Mouse (Mus musculus) midbrain, embryonic 16.5 days (tissue): ENCODE measurements around the gene Sept7. TPM values are rescaled to one million over a fixed set of nuclear protein-coding genes. Genes with fewer than 3 reads are reported as not detected.

Experiments used
- ATAC-seq: fragments of 200-750 bp; cut with Nextera tagmentation; 2 replicates; pipeline ENCODE4 v1.8.0; 2017; ENCODE audit warnings: moderate TSS enrichment
- H3K27ac ChIP-seq: fragments of 300-500 bp; sonication (generic); 2 replicates; pipeline ENCODE4 v1.5.1; 2014; ENCODE audit warnings: mild to moderate bottlenecking, low read length, mixed read lengths
- H3K27me3 ChIP-seq: fragments of 300-500 bp; sonication (generic); 2 replicates; pipeline ENCODE4 v1.6.1; 2014; ENCODE audit warnings: low read depth, low read length, mixed read lengths; ENCODE audit not compliant: control insufficient read depth, insufficient read depth
- H3K36me3 ChIP-seq: fragments of 300-500 bp; sonication (generic); 2 replicates; pipeline ENCODE4 v1.6.1; 2014; ENCODE audit warnings: mild to moderate bottlenecking, low read length, moderate library complexity, mixed read lengths; ENCODE audit not compliant: control insufficient read depth, insufficient read depth
- H3K4me1 ChIP-seq: fragments of 300-500 bp; sonication (generic); 2 replicates; pipeline ENCODE4 v1.6.1; 2014; ENCODE audit warnings: mild to moderate bottlenecking, low read length, mixed read lengths; ENCODE audit not compliant: control insufficient read depth, insufficient read depth
- H3K4me2 ChIP-seq: fragments of 300-500 bp; sonication (generic); 2 replicates; pipeline ENCODE4 v1.6.1; 2014; ENCODE audit warnings: mild to moderate bottlenecking, low read length, mixed read lengths
- H3K4me3 ChIP-seq: fragments of 300-500 bp; sonication (generic); 2 replicates; pipeline ENCODE4 v1.5.1; 2014; ENCODE audit warnings: low read depth, mild to moderate bottlenecking, low read length, moderate library complexity, mixed read lengths
- H3K9ac ChIP-seq: fragments of 300-500 bp; sonication (generic); 2 replicates; pipeline ENCODE4 v1.6.1; 2014; ENCODE audit warnings: low read depth, low read length, mixed read lengths
- H3K9me3 ChIP-seq: fragments of 300-500 bp; sonication (generic); replicated peaks from 2 replicates; pipeline ENCODE4 v1.6.1; 2014; ENCODE audit warnings: mild to moderate bottlenecking, low read length, mixed read lengths; ENCODE audit not compliant: control insufficient read depth, poor library complexity, severe bottlenecking
- WGBS: fragments of 180-500 bp; shearing (Covaris S2); extraction: QIAGEN DNeasy Blood & Tissue Kit; methylation state at CpG from one replicate; pipeline ENCODE4 v1.1.7; 2014; 5-methylcytosine and 5-hydroxymethylcytosine counted together
- polyA plus RNA-seq: library from polyadenylated mRNA; unstranded; fragments of >200 nt; fragmentation: Nextera tagmentation; extraction: Ambion mirVana; gene quantifications from 2 replicates; pipeline ENCODE4 v1.2.1, GENCODE M21; 2015

The Sept7 gene
- polyA plus RNA-seq, 1 experiment from 2014 or later = 247 TPM

DNA sequence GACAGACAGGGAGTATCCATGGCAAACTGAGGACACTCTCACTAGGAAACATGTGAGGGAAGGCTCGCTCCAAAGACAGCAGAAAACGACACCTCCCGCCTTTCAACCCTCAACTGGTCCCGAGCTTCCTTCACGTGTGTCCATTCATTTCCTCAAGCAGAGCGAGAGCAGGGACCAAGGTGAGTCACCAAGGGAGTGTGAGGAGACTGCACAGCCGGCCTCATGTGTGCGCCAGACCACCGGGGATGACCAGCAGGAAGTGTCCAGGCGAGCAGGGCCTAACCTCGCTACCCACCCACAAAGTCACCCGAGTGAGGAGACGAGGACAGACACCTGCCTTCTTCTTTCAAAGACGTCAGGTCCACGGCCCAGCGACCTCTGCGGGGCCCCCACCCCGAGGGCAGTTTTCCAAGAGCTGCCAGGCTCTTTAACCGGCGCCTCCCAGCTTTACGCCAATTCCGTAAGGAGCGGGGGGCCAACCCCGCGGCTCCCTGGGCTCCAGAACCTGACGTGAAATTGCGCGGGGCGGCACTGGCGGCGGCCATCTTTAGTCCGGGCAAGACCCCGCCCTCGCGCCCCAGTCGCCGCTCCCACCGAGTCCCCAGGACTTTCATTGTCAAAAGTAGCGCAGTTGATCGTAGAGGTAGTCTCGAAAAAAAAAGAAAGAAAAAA is 492 bp upstream of the Sept7 start:
- no peaks in the 10 kb centered on the region for H3K9me3 ChIP-seq
- H3K27ac ChIP-seq = peak overlapping the region; percentile 98
- ATAC-seq = peak; percentile 91
- peak overlapping the region; percentile 83 for H3K4me2 ChIP-seq
- H3K27me3 ChIP-seq = no peaks in the 10 kb centered on the region
- H3K36me3 ChIP-seq = no peaks in the 10 kb centered on the region
- under 1% methylated on average over 39 of the region's 41 CpGs for WGBS
- peak overlapping the region; percentile 89 for H3K4me3 ChIP-seq
- H3K9ac ChIP-seq = peak overlapping the region; percentile 81
- H3K4me1 ChIP-seq = peaks cover 27% of the 10 kb centered on the region

- no peaks in the 10 kb centered on the region for H3K27me3 ChIP-seq
- no peaks in the 10 kb centered on the region for H3K36me3 ChIP-seq
- peak overlapping the region; percentile 63 for H3K4me2 ChIP-seq
- no peaks in the 10 kb centered on the region for H3K9me3 ChIP-seq
- ATAC-seq = peak; percentile 58
- peaks cover 27% of the 10 kb centered on the region for H3K4me1 ChIP-seq
- peak overlapping the region; percentile 81 for H3K9ac ChIP-seq
- H3K27ac ChIP-seq = peak overlapping the region; percentile 98
- H3K4me3 ChIP-seq = peak overlapping the region; percentile 89
- WGBS = under 1% methylated on average over 64 of the region's 78 CpGs
Observed at GRCm38 (mm10) chr9:25252759-25253477, 679 bp downstream of the Sept7 start.

GRCm38 (mm10) chr9:25253478-25253824 is 1.2 kb downstream of the Sept7 start:
- WGBS = 9% methylated on average over 3 of the region's 3 CpGs
- Histone ChIP-seq H3K9ac (peak overlapping the region; percentile 81), H3K27me3 (no peaks in the 10 kb centered on the region), H3K4me3 (peak overlapping the region; percentile 89), H3K4me1 (peaks cover 27% of the 10 kb centered on the region), H3K27ac (peak overlapping the region; percentile 98), H3K36me3 (no peaks in the 10 kb centered on the region), H3K4me2 (peak overlapping the region; percentile 63), H3K9me3 (no peaks in the 10 kb centered on the region)
- ATAC-seq = no peak

GRCm38 (mm10) chr9:25260411-25260810 is 8.2 kb downstream of the Sept7 start:
- no peak overlapping the region for H3K4me3 ChIP-seq
- WGBS = 88% methylated on average over 3 of the region's 3 CpGs
- 0 out of 2 replicates have a peak, but pooled peaks have one; percentile 39 for ATAC-seq

GRCm38 (mm10) chr9:25260979-25261378 is 8.7 kb downstream of the Sept7 start:
- no peaks in the 10 kb centered on the region for H3K27me3 ChIP-seq
- H3K4me3 ChIP-seq = no peak overlapping the region
- peaks cover 6% of the 10 kb centered on the region for H3K36me3 ChIP-seq
- no peaks in the 10 kb centered on the region for H3K9me3 ChIP-seq
- peaks cover 2% of the 10 kb centered on the region for H3K4me1 ChIP-seq
- no peak overlapping the region for H3K9ac ChIP-seq
- ATAC-seq = no peak
- H3K4me2 ChIP-seq = no peak overlapping the region
- no peak overlapping the region for H3K27ac ChIP-seq

More at GRCm38 (mm10) chr9:25260411-25260810, 8.2 kb downstream of the Sept7 start:
- Histone ChIP-seq H3K9ac (no peak overlapping the region), H3K27ac (no peak overlapping the region), H3K4me1 (peaks cover 5% of the 10 kb centered on the region), H3K4me2 (no peak overlapping the region), H3K36me3 (0 out of 2 replicates have a peak, but pooled peaks cover 3% of the 10 kb centered on the region), H3K9me3 (no peaks in the 10 kb centered on the region), H3K27me3 (no peaks in the 10 kb centered on the region)

GRCm38 (mm10) chr9:25262087-25262486 is 9.8 kb downstream of the Sept7 start:
- Histone ChIP-seq H3K9ac (no peak overlapping the region), H3K4me3 (no peak overlapping the region), H3K9me3 (no peaks in the 10 kb centered on the region), H3K4me2 (no peak overlapping the region), H3K27me3 (no peaks in the 10 kb centered on the region), H3K36me3 (peaks cover 9% of the 10 kb centered on the region), H3K27ac (no peak overlapping the region), H3K4me1 (no peaks in the 10 kb centered on the region)
- no peak for ATAC-seq
- WGBS = 98% methylated on average over 1 of the region's 1 CpGs

- H3K4me1 ChIP-seq = no peaks in the 10 kb centered on the region
- no peak overlapping the region for H3K9ac ChIP-seq
- no peak for ATAC-seq
- peaks cover 9% of the 10 kb centered on the region for H3K36me3 ChIP-seq
- H3K27me3 ChIP-seq = no peaks in the 10 kb centered on the region
- no peaks in the 10 kb centered on the region for H3K9me3 ChIP-seq
- no peak overlapping the region for H3K27ac ChIP-seq
- WGBS = 97% methylated on average over 4 of the region's 4 CpGs
- H3K4me3 ChIP-seq = no peak overlapping the region
- no peak overlapping the region for H3K4me2 ChIP-seq
Observed at GRCm38 (mm10) chr9:25265795-25266194, 13.6 kb downstream of the Sept7 start.

DNA sequence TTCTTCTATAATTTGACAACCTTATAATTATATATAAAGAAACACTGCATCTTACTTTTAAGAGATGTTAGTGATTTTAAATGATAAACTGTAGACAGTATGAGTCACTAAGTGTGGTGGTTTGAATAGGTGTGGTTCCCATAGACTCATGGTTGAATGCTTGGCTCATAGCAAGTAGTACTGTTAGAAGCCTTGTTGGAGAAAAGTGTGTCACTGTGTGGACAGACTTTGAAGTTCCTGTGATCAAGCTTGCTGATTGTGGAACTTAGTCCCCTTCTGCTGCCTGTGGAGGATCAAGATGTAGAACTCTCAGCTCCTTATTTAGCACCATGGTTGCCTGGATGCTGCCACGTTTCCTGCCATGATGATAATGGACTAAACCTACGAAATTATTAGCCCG is 14.9 kb downstream of the Sept7 start:
- Histone ChIP-seq H3K27ac (no peak overlapping the region), H3K9ac (no peak overlapping the region), H3K4me1 (no peaks in the 10 kb centered on the region), H3K4me3 (no peak overlapping the region), H3K9me3 (no peaks in the 10 kb centered on the region), H3K36me3 (peaks cover 9% of the 10 kb centered on the region), H3K27me3 (no peaks in the 10 kb centered on the region), H3K4me2 (no peak overlapping the region)
- no peak for ATAC-seq
- 96% methylated on average over 3 of the region's 3 CpGs for WGBS

DNA sequence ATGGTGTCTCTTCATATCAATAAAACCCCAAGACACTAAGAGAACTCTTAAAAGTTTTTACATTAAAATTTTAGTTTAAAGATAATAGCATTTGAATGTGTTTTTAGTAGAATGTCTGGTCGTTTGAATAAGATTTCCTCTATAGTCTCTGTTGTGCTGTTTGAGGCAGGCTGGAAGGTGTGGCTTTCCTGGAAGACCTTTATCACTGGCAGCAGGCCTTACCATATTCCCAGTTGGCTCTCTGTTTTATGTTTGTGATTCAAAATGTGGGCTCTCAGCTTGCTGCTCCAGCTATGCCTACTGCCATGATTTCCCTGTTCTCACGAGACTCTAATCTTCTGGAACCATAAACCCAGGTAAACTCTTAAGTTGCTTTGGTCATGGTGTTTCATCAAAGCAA is 15.3 kb downstream of the Sept7 start:
- no peak overlapping the region for H3K4me2 ChIP-seq
- H3K36me3 ChIP-seq = peaks cover 9% of the 10 kb centered on the region
- no peak for ATAC-seq
- no peak overlapping the region for H3K4me3 ChIP-seq
- no peaks in the 10 kb centered on the region for H3K4me1 ChIP-seq
- no peaks in the 10 kb centered on the region for H3K9me3 ChIP-seq
- H3K27me3 ChIP-seq = no peaks in the 10 kb centered on the region
- H3K27ac ChIP-seq = no peak overlapping the region
- WGBS = 91% methylated on average over 2 of the region's 2 CpGs
- no peak overlapping the region for H3K9ac ChIP-seq
